Mouse (Mus musculus) spleen, postnatal 4 days (tissue): ENCODE measurements around the gene Htra2.

Experiments
- DNase-seq, 2 experiments: peaks; one replicate each; pipeline ENCODE4 v3.0.0; 2022; ENCODE audit warnings: low spot score in 2 of 2

Htra2 gene

GRCm38 (mm10) chr6:83033249-83034185, 21.6 kb downstream of the Htra2 start, which contains the start of the genes Dok1 and Loxl3:
Gene Dok1 (minus strand): TSS chr6:83033471.
Gene Loxl3 (plus strand): TSS chr6:83034173.
- DNase-seq, result peak; percentile 74 to 87

- peak; percentile 66 to 86 for DNase-seq
Measured at GRCm38 (mm10) chr6:83032769-83033191, 22.3 kb downstream of the Htra2 start.

- no peak for DNase-seq
Measured at GRCm38 (mm10) chr6:83031921-83032590, 23.0 kb downstream of the Htra2 start.

GRCm38 (mm10) chr6:83031111-83031510, 24.0 kb downstream of the Htra2 start:
- no peak for DNase-seq

GRCm38 (mm10) chr6:83029777-83030176, 25.3 kb downstream of the Htra2 start:
- DNase-seq, result no peak

- DNase-seq, result no peak
Measured at GRCm38 (mm10) chr6:83027706-83028105, 27.4 kb downstream of the Htra2 start.

GRCm38 (mm10) chr6:83027293-83027692, 27.8 kb downstream of the Htra2 start:
- DNase-seq, result no peak

- DNase-seq, result no peak
Measured at GRCm38 (mm10) chr6:83025221-83025620, 29.9 kb downstream of the Htra2 start.

GRCm38 (mm10) chr6:83024421-83024820, 30.7 kb downstream of the Htra2 start:
- DNase-seq, result no peak

- no peak for DNase-seq
Measured at GRCm38 (mm10) chr6:83023786-83024185, 31.3 kb downstream of the Htra2 start.

GRCm38 (mm10) chr6:83023008-83023407, 32.1 kb downstream of the Htra2 start:
- DNase-seq, result no peak

- DNase-seq, result no peak
Measured at GRCm38 (mm10) chr6:83020836-83021593, 34.1 kb downstream of the Htra2 start.

- peak in 1 of 2 experiments; percentile 50 for DNase-seq
Measured at GRCm38 (mm10) chr6:83020121-83020520, 35.0 kb downstream of the Htra2 start.

- no peak for DNase-seq
Measured at GRCm38 (mm10) chr6:83019044-83019443, 36.0 kb downstream of the Htra2 start.

GRCm38 (mm10) chr6:83017190-83017589, 37.9 kb downstream of the Htra2 start:
- no peak for DNase-seq

GRCm38 (mm10) chr6:83015749-83016148, 39.3 kb downstream of the Htra2 start:
- no peak for DNase-seq

GRCm38 (mm10) chr6:83014482-83015466, 40.3 kb downstream of the Htra2 start:
- peak; percentile 78 to 81 for DNase-seq

- peak in 1 of 2 experiments; percentile 39 for DNase-seq
Measured at GRCm38 (mm10) chr6:83013444-83013843, 41.6 kb downstream of the Htra2 start.

- DNase-seq, result no peak
Measured at GRCm38 (mm10) chr6:83011756-83012155, 43.3 kb downstream of the Htra2 start.

GRCm38 (mm10) chr6:83011255-83011654, 43.8 kb downstream of the Htra2 start:
- no peak for DNase-seq

GRCm38 (mm10) chr6:83010010-83010409, 45.1 kb downstream of the Htra2 start:
- DNase-seq, result peak in 1 of 2 experiments; percentile 65
